Mouse (Mus musculus) lung, postnatal 0 days (tissue): ENCODE results near the gene Tmem104.

Source experiments
- CTCF ChIP-seq: IDR thresholded peaks from 2 replicates; pipeline ENCODE4 v1.5.1; 2016; ENCODE audit warnings: antibody characterized with exemption, mild to moderate bottlenecking
- EP300 ChIP-seq: IDR thresholded peaks from 2 replicates; pipeline ENCODE4 v1.6.1; 2016; ENCODE audit warnings: antibody characterized with exemption, mild to moderate bottlenecking, control low read depth

- no peak for TF ChIP-seq CTCF
- TF ChIP-seq EP300: no peak
Measured at GRCm38 (mm10) chr11:115209958-115210357, 22.7 kb downstream of the Tmem104 start.
